Mouse (Mus musculus) lung, postnatal 0 days (tissue): ENCODE results near the gene Zan.

Experiments
- CTCF ChIP-seq: IDR thresholded peaks from 2 replicates; pipeline ENCODE4 v1.5.1; 2016; ENCODE audit warnings: antibody characterized with exemption, mild to moderate bottlenecking
- EP300 ChIP-seq: IDR thresholded peaks from 2 replicates; pipeline ENCODE4 v1.6.1; 2016; ENCODE audit warnings: antibody characterized with exemption, mild to moderate bottlenecking, control low read depth

GRCm38 (mm10) chr5:137377176-137377575 is 99.7 kb downstream of the Zan start:
- TF ChIP-seq CTCF (no peak), EP300 (no peak)
